10 mouse cellular contexts compared by ENCODE assay signal in the genomic region with DNA sequence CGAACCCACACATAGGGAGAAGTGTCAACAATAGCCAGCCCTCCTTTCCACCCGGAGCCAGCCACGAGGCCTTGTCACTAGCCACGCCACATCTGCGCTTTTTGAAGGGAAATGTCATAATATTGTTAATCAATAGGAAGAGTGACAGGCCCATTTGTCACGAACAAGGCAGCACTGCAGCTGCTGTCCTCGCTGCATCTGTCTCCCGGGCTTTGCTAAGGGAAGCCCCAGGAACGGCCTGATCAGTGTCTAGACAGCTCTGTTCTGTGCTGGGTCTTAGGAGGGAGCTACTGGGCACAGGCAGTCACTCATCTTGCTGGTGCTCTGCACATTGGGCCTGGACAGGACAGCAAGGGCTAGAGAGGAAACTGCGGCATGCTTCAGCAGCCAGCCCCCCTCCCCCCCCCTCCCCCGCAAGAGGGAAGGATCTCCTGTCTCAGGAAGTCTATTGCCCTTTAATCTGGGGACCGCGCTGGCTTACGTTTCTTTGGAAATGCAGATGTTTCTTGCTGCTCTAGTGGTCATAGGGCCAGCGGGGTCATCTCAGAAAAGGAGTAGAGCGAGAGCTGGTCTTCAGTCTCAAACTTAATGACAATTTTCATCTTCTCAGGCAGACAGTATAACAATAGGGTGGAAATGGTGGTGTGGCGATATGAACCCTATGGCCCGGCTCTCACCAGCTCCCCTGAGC.
DNase-seq lines count a peak whose midpoint lies in the region; ATAC-seq and TF ChIP-seq lines count a peak whose summit lies in the region.
"Had no signal": no experiment of that assay in that cellular context is flagged by ENCODE, and none has a peak within 500 bp of the region (broad histone marks: within the 10 kb centered on the region; RNA-seq: fewer than 3 reads in every experiment).

No protein-coding gene starts in this region.

- no peaks in the 10 kb centered on the region for H3K4me1 ChIP-seq in heart, postnatal 0 days (ENCODE audit: control insufficient read depth, insufficient read depth)
- H3K4me1 ChIP-seq in forebrain, embryonic 10.5 days: peaks cover 52% of the 10 kb centered on the region
- H3K4me1 ChIP-seq in limb, embryonic 12.5 days (replicated peaks): peaks cover 52% of the 10 kb centered on the region
- peaks cover 47% of the 10 kb centered on the region for H3K4me1 ChIP-seq in neural tube, embryonic 12.5 days

- H3K4me3 ChIP-seq in heart, postnatal 0 days (ENCODE audit: low read depth, low read length): no peak overlapping the region
- H3K4me3 ChIP-seq in forebrain, embryonic 10.5 days: peak overlapping the region; percentile 15; the same call in 1 of the 2 replicates
- H3K4me3 ChIP-seq in limb, embryonic 12.5 days (replicated peaks): no peak overlapping the region
- H3K4me3 ChIP-seq in neural tube, embryonic 12.5 days: no peak overlapping the region
- H3K4me3 ChIP-seq: gastrocnemius, adult 2 months had no signal

- no peak for TF ChIP-seq EP300 in heart, postnatal 0 days (IDR thresholded peaks at IDR 0.05; ENCODE audit: low read depth)

- no peaks in the 10 kb centered on the region for H3K27me3 ChIP-seq in heart, postnatal 0 days (ENCODE audit: control insufficient read depth, insufficient read depth, low read length)
- H3K27me3 ChIP-seq in forebrain, embryonic 10.5 days (ENCODE audit: poor library complexity, severe bottlenecking): peaks cover 68% of the 10 kb centered on the region
- peaks cover 18% of the 10 kb centered on the region for H3K27me3 ChIP-seq in limb, embryonic 12.5 days
- no peaks in the 10 kb centered on the region for H3K27me3 ChIP-seq in neural tube, embryonic 12.5 days (replicated peaks)
- H3K27me3 ChIP-seq: CH12.LX had no signal

- H3K36me3 ChIP-seq in heart, postnatal 0 days (replicated peaks; ENCODE audit: control insufficient read depth, insufficient read depth, low read length): no peaks in the 10 kb centered on the region
- H3K36me3 ChIP-seq in forebrain, embryonic 10.5 days (replicated peaks): no peaks in the 10 kb centered on the region
- no peaks in the 10 kb centered on the region for H3K36me3 ChIP-seq in limb, embryonic 12.5 days
- H3K36me3 ChIP-seq in neural tube, embryonic 12.5 days: no peaks in the 10 kb centered on the region

- intact Hi-C loops in heart, postnatal 10 days (cut with DNase I): no loop called here

- WGBS in heart, postnatal 0 days: 37% methylated on average over 18 of the region's 18 CpGs
- 14% methylated on average over 18 of the region's 18 CpGs for WGBS in forebrain, embryonic 10.5 days
- 17% methylated on average over 18 of the region's 18 CpGs for WGBS in limb, embryonic 12.5 days
- 14% methylated on average over 18 of the region's 18 CpGs for WGBS in neural tube, embryonic 12.5 days

- no peak overlapping the region for H3K27ac ChIP-seq in heart, postnatal 0 days (ENCODE audit: low read depth)
- peak overlapping the region; percentile 74 for H3K27ac ChIP-seq in forebrain, embryonic 10.5 days
- peak overlapping the region; percentile 76 for H3K27ac ChIP-seq in limb, embryonic 12.5 days
- peak overlapping the region; percentile 76 for H3K27ac ChIP-seq in neural tube, embryonic 12.5 days
- H3K27ac ChIP-seq: gastrocnemius, adult 2 months had no signal

- DNase-seq in heart, postnatal 0 days (ENCODE audit: low spot score): no peak
- no peak for DNase-seq in heart, postnatal 10 days
- peak; percentile 49 for DNase-seq in forebrain, embryonic 10.5 days (ENCODE audit: extremely low spot score, low spot score)
- DNase-seq in layer of hippocampus, postnatal 25 days (ENCODE audit: extremely low spot score in 1 of 2, low spot score in 1 of 2): no peak
- no peak for DNase-seq in spleen, postnatal 36 days (ENCODE audit: low spot score in 2 of 2)
- no peak for DNase-seq in frontal cortex, postnatal 36 days (ENCODE audit: low spot score in 2 of 2)
- DNase-seq: gastrocnemius, adult 2 months had no signal

- ATAC-seq in heart, postnatal 0 days (ENCODE audit: insufficient read depth, low read depth): peak; percentile 24; the same call in 1 of the 2 replicates
- peak; percentile 46; the same call in 1 of the 2 replicates for ATAC-seq in limb, embryonic 12.5 days (ENCODE audit: insufficient number of reproducible peaks, insufficient read depth, low FRiP score, low TSS enrichment, low read depth)
- ATAC-seq in neural tube, embryonic 12.5 days (ENCODE audit: low FRiP score, low read depth): peak; percentile 76

- no peak for TF ChIP-seq CTCF in heart, postnatal 0 days (IDR thresholded peaks at IDR 0.05; ENCODE audit: low read depth)

- peaks cover 6% of the 10 kb centered on the region for H3K9me3 ChIP-seq in heart, postnatal 0 days (replicated peaks; ENCODE audit: control insufficient read depth, low read length)
- H3K9me3 ChIP-seq in forebrain, embryonic 10.5 days: no peaks in the 10 kb centered on the region
- H3K9me3 ChIP-seq in limb, embryonic 12.5 days: no peaks in the 10 kb centered on the region
- H3K9me3 ChIP-seq in neural tube, embryonic 12.5 days: no peaks in the 10 kb centered on the region

- H3K9ac ChIP-seq in heart, postnatal 0 days (replicated peaks; ENCODE audit: low read depth, low read length): no peak overlapping the region
- H3K9ac ChIP-seq in limb, embryonic 12.5 days (replicated peaks): no peak overlapping the region; the same call in 1 of the 2 replicates
- 0 out of 2 replicates have a peak overlapping the region, but pooled peaks have one; percentile 2 for H3K9ac ChIP-seq in neural tube, embryonic 12.5 days

- no peak overlapping the region for H3K4me2 ChIP-seq in heart, postnatal 0 days (ENCODE audit: low read depth, low read length)
- H3K4me2 ChIP-seq in limb, embryonic 12.5 days: no peak overlapping the region
- peak overlapping the region; percentile 33 for H3K4me2 ChIP-seq in neural tube, embryonic 12.5 days (replicated peaks)

Comparison
In these comparisons a context has a peak if more than half of its experiments do, and no peak if none do; other contexts are left out.
1. ATAC-seq: peak in every context shown above with its lines; median percentile 76 in neural tube, embryonic 12.5 days; 46 in limb, embryonic 12.5 days; 24 in heart, postnatal 0 days.